Mouse (Mus musculus) MEL (cell line): ENCODE data around the gene Dusp2. TPM values are rescaled to one million over a fixed set of nuclear protein-coding genes. Genes with fewer than 3 reads are reported as not detected.

Experiments used
- DNase-seq: peaks from one replicate; pipeline ENCODE4 v3.0.0; 2011; ENCODE audit warnings: low read depth, low spot score
- H3K27ac ChIP-seq: 2 replicates; pipeline ENCODE4 v1.5.1; 2012; ENCODE audit warnings: low read depth, mild to moderate bottlenecking, control low read depth, low read length, moderate library complexity; ENCODE audit not compliant: control insufficient read depth
- H3K27me3 ChIP-seq, 2 experiments: fragments of 150-350 bp in 1 of 2; sonication (generic) in 1 of 2; 2 replicates each; pipeline ENCODE4 v1.6.1; 2012; ENCODE audit warnings: low read length in 2 of 2, mild to moderate bottlenecking in 2 of 2, improper control_type of control experiment in 1 of 2, moderate library complexity in 1 of 2; ENCODE audit not compliant: insufficient read depth in 2 of 2, control insufficient read depth in 1 of 2
- H3K36me3 ChIP-seq, 2 experiments: 2 replicates each; pipeline ENCODE4 v1.6.1; 2012 to 2014; ENCODE audit warnings: low read length in 2 of 2, improper control_type of control experiment in 1 of 2, inconsistent platforms in 1 of 2, mild to moderate bottlenecking in 1 of 2; ENCODE audit not compliant: insufficient read depth in 2 of 2, control insufficient read depth in 1 of 2
- H3K4me1 ChIP-seq, 2 experiments: fragments of 150-350 bp in 1 of 2; sonication (generic) in 1 of 2; 2 replicates each; pipeline ENCODE4 v1.6.1; 2012; ENCODE audit warnings: low read length in 2 of 2, improper control_type of control experiment in 1 of 2, mild to moderate bottlenecking in 1 of 2; ENCODE audit not compliant: insufficient read depth in 2 of 2, control insufficient read depth in 1 of 2
- H3K4me3 ChIP-seq, 2 experiments: fragments of 150-350 bp in 1 of 2; sonication (generic) in 1 of 2; 2 replicates each; pipeline ENCODE4 v1.5.1; 2012; ENCODE audit warnings: low read depth in 2 of 2, low read length in 2 of 2, mild to moderate bottlenecking in 2 of 2, moderate library complexity in 2 of 2, control low read depth in 1 of 2, improper control_type of control experiment in 1 of 2; ENCODE audit not compliant: control insufficient read depth in 1 of 2, insufficient read depth in 1 of 2
- H3K79me2 ChIP-seq: 2 replicates; pipeline ENCODE4 v1.6.1; 2012; ENCODE audit warnings: mild to moderate bottlenecking, low read length, moderate library complexity; ENCODE audit not compliant: control insufficient read depth, poor library complexity, insufficient read depth
- H3K9ac ChIP-seq: 2 replicates; pipeline ENCODE4 v1.6.1; 2012; ENCODE audit warnings: low read depth, mild to moderate bottlenecking, control low read depth, low read length, moderate library complexity; ENCODE audit not compliant: control insufficient read depth, poor library complexity, severe bottlenecking
- H3K9me3 ChIP-seq: fragments of 150-350 bp; sonication (generic); replicated peaks from 2 replicates; pipeline ENCODE4 v1.6.1; 2012; ENCODE audit warnings: mild to moderate bottlenecking, low read length, improper control_type of control experiment, moderate library complexity; ENCODE audit not compliant: insufficient read depth
- CHD1 ChIP-seq: IDR thresholded peaks from 2 replicates; pipeline ENCODE4 v1.6.1; 2012; ENCODE audit warnings: low read depth, mild to moderate bottlenecking, inconsistent platforms, low read length, improper control_type of control experiment
- CHD2 ChIP-seq: IDR thresholded peaks from 2 replicates; pipeline ENCODE4 v1.6.1; 2011; ENCODE audit warnings: low read length, improper control_type of control experiment
- E2F4 ChIP-seq: IDR thresholded peaks from 2 replicates; pipeline ENCODE4 v1.6.1; 2011; ENCODE audit warnings: low read depth, low read length, improper control_type of control experiment, borderline replicate concordance
- ELF1 ChIP-seq: IDR thresholded peaks from 2 replicates; pipeline ENCODE4 v1.6.1; 2014; ENCODE audit warnings: low read depth, mild to moderate bottlenecking, inconsistent platforms, low read length, improper control_type of control experiment, moderate library complexity
- EP300 ChIP-seq, 2 experiments: IDR thresholded peaks; 2 replicates each; pipeline ENCODE4 v1.6.1; 2011; ENCODE audit warnings: improper control_type of control experiment in 2 of 2, low read length in 2 of 2, low read depth in 1 of 2, mild to moderate bottlenecking in 1 of 2
- ETS1 ChIP-seq: IDR thresholded peaks from 2 replicates; pipeline ENCODE4 v1.6.1; 2012; ENCODE audit warnings: low read depth, mild to moderate bottlenecking, inconsistent platforms, low read length, improper control_type of control experiment, moderate library complexity
- GATA1 ChIP-seq: IDR thresholded peaks from 2 replicates; pipeline ENCODE4 v1.6.1; 2011; ENCODE audit warnings: low read depth, low read length, improper control_type of control experiment
- KAT2A ChIP-seq: conservative IDR thresholded peaks from 2 replicates; pipeline ENCODE4 v1.6.1; 2012; ENCODE audit warnings: low read depth, low read length, improper control_type of control experiment, inconsistent platforms
- MAX ChIP-seq: IDR thresholded peaks from 2 replicates; pipeline ENCODE4 v1.6.1; 2011; ENCODE audit warnings: low read length, improper control_type of control experiment
- MYB ChIP-seq: IDR thresholded peaks from 2 replicates; pipeline ENCODE4 v1.6.1; 2011; ENCODE audit warnings: mild to moderate bottlenecking, low read depth, low read length, improper control_type of control experiment
- MYC ChIP-seq: IDR thresholded peaks from 2 replicates; pipeline ENCODE4 v1.6.1; 2011; ENCODE audit warnings: low read depth, mild to moderate bottlenecking, low read length, improper control_type of control experiment, moderate library complexity
- NELFE ChIP-seq: IDR thresholded peaks from 2 replicates; pipeline ENCODE4 v1.6.1; 2011; ENCODE audit warnings: low read depth, low read length, improper control_type of control experiment
- NRF1 ChIP-seq: IDR thresholded peaks from 2 replicates; pipeline ENCODE4 v1.6.1; 2014; ENCODE audit warnings: low read depth, mild to moderate bottlenecking, inconsistent platforms, low read length, improper control_type of control experiment, moderate library complexity; ENCODE audit not compliant: poor library complexity, insufficient read depth, severe bottlenecking
- POLR2AphosphoS2 ChIP-seq: IDR thresholded peaks from 2 replicates; pipeline ENCODE4 v1.6.1; 2011; ENCODE audit warnings: low read length, improper control_type of control experiment
- POLR2AphosphoS5 ChIP-seq: IDR thresholded peaks from 2 replicates; pipeline ENCODE4 v1.6.1; 2012; ENCODE audit warnings: low read depth, borderline replicate concordance, mild to moderate bottlenecking, inconsistent platforms, low read length, moderate library complexity, mixed read lengths
- RAD21 ChIP-seq: IDR thresholded peaks from 2 replicates; pipeline ENCODE4 v1.6.1; 2011; ENCODE audit warnings: mild to moderate bottlenecking, low read depth, low read length, improper control_type of control experiment
- RCOR1 ChIP-seq: IDR thresholded peaks from 2 replicates; pipeline ENCODE4 v1.6.1; 2012; ENCODE audit warnings: low read depth, mild to moderate bottlenecking, inconsistent platforms, low read length, improper control_type of control experiment
- TCF12 ChIP-seq: IDR thresholded peaks from 2 replicates; pipeline ENCODE4 v1.6.1; 2014; ENCODE audit warnings: low read depth, mild to moderate bottlenecking, inconsistent platforms, low read length, improper control_type of control experiment, moderate library complexity
- UBTF ChIP-seq: IDR thresholded peaks from 2 replicates; pipeline ENCODE4 v1.6.1; 2012; ENCODE audit warnings: low read depth, mild to moderate bottlenecking, inconsistent platforms, low read length, improper control_type of control experiment, moderate library complexity, borderline replicate concordance; ENCODE audit not compliant: insufficient read depth
- ZC3H11A ChIP-seq: IDR thresholded peaks from 2 replicates; pipeline ENCODE4 v1.6.1; 2012; ENCODE audit warnings: low read depth, mild to moderate bottlenecking, inconsistent platforms, low read length, improper control_type of control experiment
- ZMIZ1 ChIP-seq: IDR thresholded peaks from 2 replicates; pipeline ENCODE4 v1.6.1; 2012; ENCODE audit warnings: low read depth, mild to moderate bottlenecking, inconsistent platforms, low read length, improper control_type of control experiment, moderate library complexity
- ZNF384 ChIP-seq: IDR thresholded peaks from 2 replicates; pipeline ENCODE4 v1.6.1; 2012; ENCODE audit warnings: low read depth, mild to moderate bottlenecking, inconsistent platforms, low read length, improper control_type of control experiment
- polyA plus RNA-seq, 2 experiments: library from polyadenylated mRNA; stranded (reverse) in 1 of 2; unstranded in 1 of 2; fragments of >175 nt in 1 of 2; fragments of >200 nt in 1 of 2; gene quantifications; 2 replicates each; pipeline versions ENCODE4 v1.2.1 to v1.2.4; 2012; ENCODE audit warnings: low replicate concordance in 2 of 2, low read depth in 1 of 2; ENCODE audit not compliant: insufficient read length in 2 of 2, insufficient read depth in 1 of 2, missing spikeins in 1 of 2
- total RNA-seq: library from RNA; depleted of rRNA; stranded (reverse); fragments of 300-350 nt; gene quantifications from 2 replicates; pipeline ENCODE4 v1.2.3, GENCODE M21; 2012

Gene Dusp2
- total and polyA plus RNA-seq, 3 experiments = 10.4 to 11.6 TPM; not detected in 1

GRCm38 (mm10) chr2:127376423-127377051 lies 40.6 kb downstream of the Dusp2 start:
- TF ChIP-seq ZNF384 = no peak
- TF ChIP-seq NRF1 = no peak
- TF ChIP-seq GATA1 = no peak
- no peak for TF ChIP-seq ZC3H11A
- no peak for TF ChIP-seq POLR2AphosphoS2
- no peak for TF ChIP-seq POLR2AphosphoS5
- TF ChIP-seq KAT2A = no peak
- no peak for TF ChIP-seq ETS1
- TF ChIP-seq RCOR1 = no peak
- no peak for TF ChIP-seq RAD21
- no peak for TF ChIP-seq CHD2
- TF ChIP-seq CHD1 = no peak
- TF ChIP-seq UBTF = no peak
- H3K9me3 ChIP-seq = no peaks in the 10 kb centered on the region
- H3K27me3 ChIP-seq = peaks cover 0 to 1% of the 10 kb centered on the region in 2 experiments; a peak in 1 of 4 replicates
- H3K4me1 ChIP-seq = no peaks in the 10 kb centered on the region
- H3K4me3 ChIP-seq = no peak overlapping the region
- no peak overlapping the region for H3K27ac ChIP-seq
- no peak overlapping the region for H3K9ac ChIP-seq
- no peaks in the 10 kb centered on the region for H3K36me3 ChIP-seq
- DNase-seq = no peak
- no peaks in the 10 kb centered on the region for H3K79me2 ChIP-seq

GRCm38 (mm10) chr2:127377942-127378610 lies 42.1 kb downstream of the Dusp2 start:
- H3K27ac ChIP-seq = no peak overlapping the region
- peaks cover 0 to 1% of the 10 kb centered on the region in 2 experiments; a peak in 1 of 4 replicates for H3K27me3 ChIP-seq

More at GRCm38 (mm10) chr2:127377942-127378610, 42.1 kb downstream of the Dusp2 start:
- TF ChIP-seq NELFE = no peak
- TF ChIP-seq ZNF384 = no peak
- no peak for TF ChIP-seq MAX
- TF ChIP-seq ZC3H11A = no peak
- no peak for TF ChIP-seq ZMIZ1
- no peak for TF ChIP-seq TCF12
- no peak for TF ChIP-seq EP300 (IDR thresholded peaks at IDR 0.05; ENCODE audit: low read depth in 1 of 2, low read length in 2 of 2)
- no peak for TF ChIP-seq ELF1
- no peak for TF ChIP-seq E2F4
- no peak for TF ChIP-seq ETS1
- TF ChIP-seq GATA1 = no peak
- TF ChIP-seq MYC = no peak
- no peak for TF ChIP-seq MYB
- no peak for TF ChIP-seq POLR2AphosphoS5
- no peaks in the 10 kb centered on the region for H3K36me3 ChIP-seq
- no peaks in the 10 kb centered on the region for H3K9me3 ChIP-seq
- no peaks in the 10 kb centered on the region for H3K4me1 ChIP-seq
- DNase-seq = peak; percentile 21
- no peak overlapping the region for H3K4me3 ChIP-seq
- no peak overlapping the region for H3K9ac ChIP-seq
- no peaks in the 10 kb centered on the region for H3K79me2 ChIP-seq
